Mouse (Mus musculus) liver, embryonic 14.5 days (tissue): ENCODE data around the gene Kcnk6. TPM values are rescaled to one million over a fixed set of nuclear protein-coding genes. Genes with fewer than 3 reads are reported as not detected.
A peak's percentile ranks its signal among the peaks of the same experiment; 100 is the strongest.
"Not testable (repeated sequence)": the region's sequence is repeated elsewhere in the genome, so short reads cannot be mapped to it uniquely, and the experiment has no call there.

Experiments used
- ATAC-seq: fragments of 200-750 bp; cut with Nextera tagmentation; 2 replicates; pipeline ENCODE4 v1.8.0; 2017; ENCODE audit warnings: moderate number of reproducible peaks, mild to moderate bottlenecking, moderate library complexity; ENCODE audit not compliant: insufficient read depth
- DNase-seq, 3 experiments: peaks; one replicate each; pipeline ENCODE4 v3.0.0-alpha.2; 2012 to 2013; ENCODE audit warnings: low read depth in 3 of 3, low spot score in 3 of 3
- H3K27ac ChIP-seq: fragments of 300-500 bp; sonication (generic); 2 replicates; pipeline ENCODE4 v1.5.1; 2014; ENCODE audit warnings: moderate library complexity, mild to moderate bottlenecking, control low read depth, inconsistent platforms
- H3K27me3 ChIP-seq: fragments of 300-500 bp; sonication (generic); 2 replicates; pipeline ENCODE4 v1.6.1; 2014; ENCODE audit warnings: mild to moderate bottlenecking, low read length, moderate library complexity; ENCODE audit not compliant: control insufficient read depth, insufficient read depth
- H3K36me3 ChIP-seq: fragments of 300-500 bp; sonication (generic); replicated peaks from 2 replicates; pipeline ENCODE4 v1.6.1; 2014; ENCODE audit warnings: low read depth; ENCODE audit not compliant: control insufficient read depth, insufficient read depth
- H3K4me1 ChIP-seq, 2 experiments: fragments of 200-500 bp in 1 of 2; fragments of 300-500 bp in 1 of 2; sonication (generic) in 1 of 2; replicated peaks; 2 replicates each; pipeline ENCODE4 v1.6.1; 2012 to 2014; ENCODE audit warnings: antibody characterized with exemption in 1 of 2, inconsistent platforms in 1 of 2, low read length in 1 of 2; ENCODE audit not compliant: control insufficient read depth in 2 of 2, insufficient read depth in 2 of 2
- H3K4me2 ChIP-seq: fragments of 300-500 bp; sonication (generic); 2 replicates; pipeline ENCODE4 v1.6.1; 2014; ENCODE audit warnings: low read depth, mild to moderate bottlenecking, control low read depth, moderate library complexity
- H3K4me3 ChIP-seq, 2 experiments: fragments of 200-500 bp in 1 of 2; fragments of 300-500 bp in 1 of 2; sonication (generic) in 1 of 2; 2 replicates each; pipeline ENCODE4 v1.5.1; 2012 to 2014; ENCODE audit warnings: low read depth in 2 of 2, low read length in 2 of 2, mild to moderate bottlenecking in 2 of 2, control low read depth in 1 of 2, inconsistent platforms in 1 of 2, moderate library complexity in 1 of 2; ENCODE audit not compliant: insufficient read depth in 1 of 2
- H3K9ac ChIP-seq: fragments of 300-500 bp; sonication (generic); replicated peaks from 2 replicates; pipeline ENCODE4 v1.6.1; 2014; ENCODE audit warnings: mild to moderate bottlenecking, control low read depth, moderate library complexity
- H3K9me3 ChIP-seq: fragments of 300-500 bp; sonication (generic); 2 replicates; pipeline ENCODE4 v1.6.1; 2016; ENCODE audit warnings: low read length, mixed read lengths; ENCODE audit not compliant: control insufficient read depth
- CTCF ChIP-seq: IDR thresholded peaks from 2 replicates; pipeline ENCODE4 v1.5.1; 2016; ENCODE audit warnings: antibody characterized with exemption, low read depth, control low read depth
- EP300 ChIP-seq: IDR thresholded peaks from 2 replicates; pipeline ENCODE4 v1.6.1; 2016; ENCODE audit warnings: antibody characterized with exemption, low read depth
- WGBS: fragments of 180-500 bp; shearing (Covaris S2); extraction: QIAGEN DNeasy Blood & Tissue Kit; methylation state at CpG from one replicate; pipeline ENCODE4 v1.1.7; 2014; ENCODE audit not compliant: insufficient replicate concordance; 5-methylcytosine and 5-hydroxymethylcytosine counted together
- polyA plus RNA-seq, 2 experiments: library from polyadenylated mRNA; depleted of rRNA in 1 of 2; stranded (reverse) in 1 of 2; unstranded in 1 of 2; fragments of >200 nt; fragmentation: Nextera tagmentation in 1 of 2; extraction: Ambion mirVana in 1 of 2; gene quantifications; 2 replicates each; pipeline versions ENCODE4 v1.2.1 to v1.2.3; 2012 to 2014

Kcnk6 gene
- polyA plus RNA-seq, 2 experiments = 0.55 to 2.4 TPM

DNA sequence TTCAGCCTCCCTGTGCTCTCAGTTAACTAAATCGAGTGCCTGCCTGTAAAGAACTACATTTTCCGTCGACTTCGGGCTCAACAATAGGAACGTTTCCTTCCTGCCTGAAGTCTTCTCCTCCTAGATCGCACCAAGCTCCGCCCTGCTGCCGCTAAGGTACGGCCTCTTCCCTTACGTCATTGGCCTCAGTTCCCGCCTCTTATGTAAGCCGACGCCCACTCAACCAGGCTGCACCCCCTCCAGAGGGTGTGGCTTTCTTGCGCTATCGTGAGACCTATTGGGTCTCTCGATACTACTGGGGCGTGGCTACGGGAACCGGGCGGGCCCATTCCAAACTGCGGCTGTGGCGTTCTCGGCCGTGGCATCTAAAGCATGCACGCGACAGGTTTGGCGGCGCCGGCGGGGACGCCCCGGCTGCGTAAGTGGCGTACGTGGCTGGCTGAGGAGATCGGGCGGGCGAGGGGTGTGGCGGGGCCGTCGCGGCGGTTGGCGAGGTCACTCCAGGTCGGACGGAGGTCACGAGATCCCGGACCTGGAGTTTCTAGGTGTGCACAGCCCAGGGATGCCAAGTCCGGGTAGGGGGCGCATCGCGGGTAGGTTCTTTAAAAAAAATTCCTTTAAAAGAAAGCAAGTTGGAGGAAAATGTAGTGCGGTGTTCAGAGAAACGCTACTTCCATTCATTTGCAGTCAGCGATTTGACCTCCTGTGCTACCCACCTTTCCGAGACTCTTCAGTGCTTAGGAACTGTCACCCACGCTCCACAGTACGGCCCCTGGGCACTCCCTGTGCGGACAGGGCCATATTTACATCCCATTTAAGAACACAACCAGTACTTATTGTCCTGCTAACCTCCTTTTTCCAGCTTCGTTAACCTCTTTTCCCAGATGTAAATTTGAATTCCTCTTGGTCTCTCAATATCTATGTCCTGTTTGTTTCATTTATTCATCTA lies 6.0 kb upstream of the Kcnk6 start, which contains the start of gene Yif1b:
Gene Yif1b (plus strand): TSS at position 311 of the 949 bp plus-strand sequence.
- WGBS = under 1% methylated on average over 60 of the region's 60 CpGs
- peak; percentile 66 for TF ChIP-seq EP300
- no peak; the same call in 1 of the 2 replicates for TF ChIP-seq CTCF
- Histone ChIP-seq H3K4me3 (peak within 1 kb of the TSS; percentile 65 to 66), H3K4me1 (peaks cover 5 to 17% of the 10 kb centered on the region in 2 experiments; a peak in 3 of 4 replicates), H3K27ac (peak within 1 kb of the TSS; percentile 67), H3K36me3 (no peaks in the 10 kb centered on the region), H3K4me2 (peak within 1 kb of the TSS; percentile 88), H3K9me3 (no peaks in the 10 kb centered on the region), H3K9ac (peak within 1 kb of the TSS; percentile 68), H3K27me3 (no peaks in the 10 kb centered on the region)
- DNase-seq (peak; percentile 99 to 100 (median 99)), ATAC-seq (peak; percentile 96)

- H3K9me3 ChIP-seq, DNase-seq, H3K36me3 ChIP-seq, H3K27me3 ChIP-seq, ATAC-seq: not testable (repeated sequence)
- WGBS = 22% methylated on average over 6 of the region's 6 CpGs
- Histone ChIP-seq H3K9ac (peak overlapping the region; percentile 61), H3K4me2 (peak overlapping the region; percentile 88), H3K4me3 (peak overlapping the region; percentile 55 to 66), H3K27ac (peak overlapping the region; percentile 67), H3K4me1 (peaks cover 5 to 17% of the 10 kb centered on the region in 2 experiments; a peak in 3 of 4 replicates)
These were observed 5.3 kb upstream of the Kcnk6 start for GRCm38 (mm10) chr7:29237596-29237995.

GRCm38 (mm10) chr7:29236593-29236992 lies 4.3 kb upstream of the Kcnk6 start:
- no peak overlapping the region for H3K27ac ChIP-seq
- ATAC-seq = no peak
- H3K9ac ChIP-seq = no peak overlapping the region

DNA sequence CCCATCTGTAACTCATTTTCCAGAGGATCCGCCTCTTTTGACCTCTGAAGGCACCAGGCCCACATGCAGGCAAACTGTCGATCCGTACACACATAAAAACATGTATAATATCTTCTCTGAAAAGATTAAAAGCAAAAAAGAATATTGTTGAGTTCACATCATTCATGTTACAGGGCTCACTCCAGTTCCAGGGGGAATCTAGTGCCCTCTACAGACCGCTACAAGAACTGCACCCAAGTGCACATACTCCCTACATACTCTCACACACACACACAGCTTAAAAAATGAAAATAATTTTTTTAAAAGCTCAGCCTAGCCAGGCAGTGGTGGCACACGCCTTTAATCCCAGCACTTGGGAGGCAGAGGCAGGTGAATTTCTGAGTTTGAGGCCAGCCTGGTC lies 2.3 kb upstream of the Kcnk6 start:
- Histone ChIP-seq H3K4me3 (no peak overlapping the region), H3K9me3 (no peaks in the 10 kb centered on the region), H3K9ac (no peak overlapping the region), H3K36me3 (no peaks in the 10 kb centered on the region), H3K27ac (no peak overlapping the region), H3K4me2 (no peak overlapping the region), H3K27me3 (peaks cover 17% of the 10 kb centered on the region), H3K4me1 (peaks cover 5 to 15% of the 10 kb centered on the region in 2 experiments; a peak in 3 of 4 replicates)
- DNase-seq (no peak), ATAC-seq (no peak)
- 62% methylated on average over 5 of the region's 5 CpGs for WGBS
- peak; percentile 59 for TF ChIP-seq CTCF
- no peak for TF ChIP-seq EP300

More at GRCm38 (mm10) chr7:29236593-29236992, 4.3 kb upstream of the Kcnk6 start:
- H3K36me3 ChIP-seq = no peaks in the 10 kb centered on the region
- TF ChIP-seq CTCF = no peak
- peaks cover 5 to 17% of the 10 kb centered on the region in 2 experiments; a peak in 3 of 4 replicates for H3K4me1 ChIP-seq
- 48% methylated on average over 4 of the region's 4 CpGs for WGBS
- H3K9me3 ChIP-seq = no peaks in the 10 kb centered on the region
- DNase-seq = no peak
- peaks cover 10% of the 10 kb centered on the region for H3K27me3 ChIP-seq
- no peak overlapping the region for H3K4me2 ChIP-seq
- H3K4me3 ChIP-seq = no peak overlapping the region

GRCm38 (mm10) chr7:29233745-29234144 lies 1.4 kb upstream of the Kcnk6 start:
- H3K27ac ChIP-seq = no peak overlapping the region
- DNase-seq = no peak
- no peak overlapping the region for H3K9ac ChIP-seq
- no peak for ATAC-seq
- peaks cover 2 to 6% of the 10 kb centered on the region in 2 experiments; a peak in 2 of 4 replicates for H3K4me1 ChIP-seq
- no peaks in the 10 kb centered on the region for H3K36me3 ChIP-seq
- H3K4me2 ChIP-seq = no peak overlapping the region
- H3K4me3 ChIP-seq = no peak overlapping the region
- no peaks in the 10 kb centered on the region for H3K9me3 ChIP-seq
- 21% methylated on average over 6 of the region's 6 CpGs for WGBS
- peaks cover 17% of the 10 kb centered on the region for H3K27me3 ChIP-seq
- TF ChIP-seq CTCF (no peak), EP300 (no peak)
